Mouse (Mus musculus): ENCODE measurements around the gene Dstyk.

DNA sequence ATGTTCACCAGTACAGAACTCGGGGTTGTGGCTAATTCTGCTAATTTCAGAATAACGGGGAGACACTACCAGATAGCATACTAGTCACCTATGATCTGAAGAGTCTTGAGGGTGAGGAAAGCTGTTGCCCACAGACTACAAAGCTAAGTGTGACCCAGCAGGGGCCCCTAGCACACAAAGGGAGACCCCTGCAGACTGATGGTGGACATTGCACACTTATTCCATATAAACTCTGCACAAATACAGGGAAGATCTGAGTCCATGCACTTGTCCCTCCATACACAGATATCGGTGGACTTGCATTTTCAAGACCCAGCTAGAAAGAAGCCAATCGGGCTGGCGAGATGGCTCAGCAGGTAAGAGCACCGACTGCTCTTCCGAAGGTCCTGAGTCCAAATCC is 52.2 kb downstream of the Dstyk start:
- TF ChIP-seq CTCF (IDR thresholded peaks at IDR 0.05; ENCODE audit: borderline replicate concordance, insufficient read depth, low read length), result no peak
- TF ChIP-seq POLR2A (IDR thresholded peaks at IDR 0.05; ENCODE audit: low read depth, low read length), result no peak

Data from embryonic fibroblast, embryonic 13.5 days (primary cell).